25 mouse cellular contexts compared by ENCODE assay signal in the genomic region with DNA sequence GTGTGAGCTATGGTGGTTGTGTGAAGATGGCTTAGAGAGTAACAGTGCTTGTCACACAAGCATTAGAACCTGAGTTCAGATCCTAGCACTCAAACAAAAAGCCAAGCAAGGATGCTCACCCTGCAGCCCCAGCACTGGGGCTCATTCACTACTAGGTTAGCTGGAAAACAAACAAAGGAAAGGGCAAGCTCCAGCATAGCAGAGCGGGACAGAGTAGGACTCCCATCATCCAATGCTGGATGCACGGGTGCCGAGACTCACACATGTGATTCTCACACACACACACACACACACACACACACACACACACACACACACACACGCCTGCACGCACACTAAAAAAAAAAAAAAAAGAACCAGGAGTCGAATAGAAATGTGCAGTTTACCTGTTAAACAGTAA.
"Had no signal": no experiment of that assay in that cellular context is flagged by ENCODE, and none has a peak within 500 bp of the region (broad histone marks: within the 10 kb centered on the region; RNA-seq: fewer than 3 reads in every experiment).

No protein-coding gene starts in this region.

- DNase-seq: gastrocnemius, adult 2 months; gastrocnemius, postnatal 10 days; gastrocnemius, postnatal 25 days; heart, postnatal 10 days; heart, postnatal 4 days; liver; liver, embryonic 13.5 days; liver, postnatal 0 days had no signal

- ATAC-seq: hindbrain, embryonic 16.5 days; inflammation-experienced regulatory T-cells, adult 6 months; intestine, embryonic 15.5 days; intestine, postnatal 0 days; liver, postnatal 0 days had no signal

- H3K36me3 ChIP-seq: heart, embryonic 10.5 days; heart, embryonic 12.5 days; hindbrain, embryonic 10.5 days; hindbrain, embryonic 12.5 days; intestine, embryonic 15.5 days; kidney, embryonic 15.5 days; limb, embryonic 10.5 days; limb, embryonic 12.5 days; liver, embryonic 13.5 days; liver, embryonic 15.5 days had no signal

- H3K27ac ChIP-seq: gastrocnemius, adult 2 months; heart, embryonic 10.5 days; hindbrain, embryonic 10.5 days; hindbrain, embryonic 12.5 days; hindbrain, embryonic 14.5 days; intestine, embryonic 15.5 days; kidney, embryonic 15.5 days; kidney, postnatal 0 days; layer of hippocampus, adult 2 months; left cerebral cortex, adult 2 months; limb, embryonic 10.5 days; limb, embryonic 12.5 days; liver, embryonic 13.5 days; liver, embryonic 15.5 days had no signal

- H3K9me3 ChIP-seq: heart, embryonic 10.5 days; heart, embryonic 12.5 days; hindbrain, embryonic 10.5 days; hindbrain, embryonic 12.5 days; intestine, embryonic 15.5 days; kidney, embryonic 15.5 days; limb, embryonic 10.5 days; limb, embryonic 12.5 days; liver, embryonic 13.5 days; liver, embryonic 15.5 days had no signal

- H3K4me3 ChIP-seq: gastrocnemius, adult 2 months; heart, embryonic 10.5 days; heart, embryonic 12.5 days; hindbrain, embryonic 10.5 days; hindbrain, embryonic 12.5 days; intestine, embryonic 15.5 days; kidney, embryonic 15.5 days; layer of hippocampus, adult 2 months; left cerebral cortex, adult 2 months; limb, embryonic 10.5 days; limb, embryonic 12.5 days; liver, embryonic 13.5 days; liver, embryonic 15.5 days had no signal

- H3K27me3 ChIP-seq: intestine, embryonic 15.5 days had no signal

- H3K9ac ChIP-seq: heart, embryonic 12.5 days; hindbrain, embryonic 12.5 days; hindbrain, embryonic 14.5 days; intestine, embryonic 15.5 days; kidney, embryonic 15.5 days; limb, embryonic 12.5 days; liver, embryonic 13.5 days; liver, embryonic 15.5 days; liver, postnatal 0 days had no signal

- H3K4me2 ChIP-seq: heart, embryonic 12.5 days; hindbrain, embryonic 12.5 days; hindbrain, embryonic 14.5 days; intestine, embryonic 15.5 days; kidney, embryonic 15.5 days; limb, embryonic 12.5 days; liver, embryonic 11.5 days; liver, embryonic 13.5 days; liver, embryonic 15.5 days had no signal

- H3K4me1 ChIP-seq: heart, embryonic 12.5 days; intestine, embryonic 15.5 days had no signal
